Mouse (Mus musculus) brown adipose tissue, adult 24 weeks (tissue): Measurements from ENCODE around the gene Rlbp1. TPM values are rescaled to one million over a fixed set of nuclear protein-coding genes. Genes with fewer than 3 reads are reported as not detected.

Experiments
- H3K27ac ChIP-seq: fragments of 200-500 bp; replicated peaks from 2 replicates; pipeline ENCODE4 v1.5.1; 2012; ENCODE audit warnings: low read depth, mild to moderate bottlenecking, low read length
- H3K4me1 ChIP-seq: fragments of 200-500 bp; 2 replicates; pipeline ENCODE4 v1.6.1; 2012; ENCODE audit warnings: low read length, mixed read lengths; ENCODE audit not compliant: control insufficient read depth, insufficient read depth, insufficient read length
- H3K4me3 ChIP-seq: fragments of 200-500 bp; 2 replicates; pipeline ENCODE4 v1.5.1; 2012; ENCODE audit warnings: low read depth, mild to moderate bottlenecking, low read length, moderate library complexity; ENCODE audit not compliant: insufficient read depth
- polyA plus RNA-seq: library from polyadenylated mRNA; stranded (reverse); fragments of >200 nt; gene quantifications from 2 replicates; pipeline ENCODE4 v1.2.4, GENCODE M21; 2012; ENCODE audit not compliant: missing spikeins, insufficient read depth, insufficient read length

Gene Rlbp1
- polyA plus RNA-seq: not detected in 2 replicates

- H3K27ac ChIP-seq: no peak within 1 kb of the TSS
- H3K4me3 ChIP-seq: no peak within 1 kb of the TSS
- H3K4me1 ChIP-seq: no peaks in the 10 kb centered on the region
Observed at GRCm38 (mm10) chr7:79386422-79387133, at the start of gene Rlbp1. Gene Rlbp1, minus strand, starts transcription at chr7:79387048.

DNA sequence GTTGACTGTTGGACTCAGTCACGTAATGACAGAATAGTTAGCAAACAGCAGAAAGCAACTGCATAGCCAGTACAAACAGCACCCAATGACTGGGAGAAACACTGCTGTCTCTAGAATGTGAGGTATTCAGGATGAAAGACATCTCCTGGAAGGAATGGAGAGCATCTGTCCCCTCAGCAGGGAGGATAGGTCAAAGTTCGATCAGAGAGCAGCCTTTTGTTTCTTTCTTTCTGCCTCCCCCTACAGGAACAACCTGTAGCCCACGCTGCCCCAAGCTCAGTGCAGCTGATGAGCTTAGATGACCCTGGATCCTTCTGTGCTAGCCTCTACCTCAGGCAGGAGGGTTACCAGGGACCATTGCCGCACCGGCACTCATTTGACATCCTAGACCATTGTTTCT lies 41.4 kb upstream of the Rlbp1 start:
- no peak overlapping the region for H3K4me3 ChIP-seq
- H3K27ac ChIP-seq: no peak overlapping the region
- H3K4me1 ChIP-seq: no peaks in the 10 kb centered on the region

- no peak overlapping the region for H3K27ac ChIP-seq
- H3K4me3 ChIP-seq: no peak overlapping the region
- no peaks in the 10 kb centered on the region for H3K4me1 ChIP-seq
Observed at GRCm38 (mm10) chr7:79425804-79426203, 39.0 kb upstream of the Rlbp1 start.

- Histone ChIP-seq H3K4me1 (no peaks in the 10 kb centered on the region), H3K27ac (no peak overlapping the region), H3K4me3 (no peak overlapping the region)
Observed at GRCm38 (mm10) chr7:79422876-79423275, 36.0 kb upstream of the Rlbp1 start.

DNA sequence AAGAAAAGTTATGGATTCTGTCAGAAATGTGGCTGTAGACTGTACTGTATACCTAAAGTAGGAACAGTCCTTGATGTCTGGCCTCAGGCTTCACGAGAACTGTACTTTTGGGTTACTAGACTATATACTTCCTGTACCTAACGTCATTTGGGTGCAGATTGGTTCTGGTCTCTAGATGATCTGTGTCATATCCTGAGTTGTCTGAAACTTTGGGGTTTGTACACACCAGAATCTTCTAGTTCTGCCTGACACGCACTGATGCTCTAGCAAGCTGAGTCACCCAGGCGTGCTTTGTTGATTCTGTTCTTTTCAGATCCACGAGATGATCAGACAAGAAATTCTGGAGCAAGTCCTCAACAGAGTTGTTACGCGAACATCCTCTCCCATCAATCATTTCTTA lies 33.1 kb upstream of the Rlbp1 start:
- H3K4me3 ChIP-seq: no peak overlapping the region
- no peaks in the 10 kb centered on the region for H3K4me1 ChIP-seq
- no peak overlapping the region for H3K27ac ChIP-seq

GRCm38 (mm10) chr7:79414449-79415375 lies 27.9 kb upstream of the Rlbp1 start:
- Histone ChIP-seq H3K27ac (no peak overlapping the region), H3K4me1 (no peaks in the 10 kb centered on the region), H3K4me3 (no peak overlapping the region)

DNA sequence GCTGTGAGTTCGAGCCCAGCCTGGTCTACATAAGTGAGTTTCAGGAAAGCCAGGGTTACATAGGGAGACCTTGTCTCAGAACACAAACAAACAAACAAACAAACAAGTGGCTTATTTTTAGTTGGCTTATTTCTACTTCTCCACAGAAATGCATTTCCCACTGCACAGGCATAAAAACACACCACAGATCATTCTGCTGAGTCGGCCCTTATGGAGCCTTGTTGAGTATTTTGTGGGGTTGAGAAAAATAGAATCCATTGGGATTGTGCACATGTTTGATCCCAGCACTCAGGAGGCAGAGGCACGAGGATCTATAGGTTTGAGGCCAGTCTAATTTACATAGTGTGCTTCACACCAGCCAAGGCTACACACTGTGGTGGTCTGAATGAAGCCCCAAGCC lies 13.4 kb upstream of the Rlbp1 start:
- no peaks in the 10 kb centered on the region for H3K4me1 ChIP-seq
- no peak overlapping the region for H3K4me3 ChIP-seq
- no peak overlapping the region for H3K27ac ChIP-seq

DNA sequence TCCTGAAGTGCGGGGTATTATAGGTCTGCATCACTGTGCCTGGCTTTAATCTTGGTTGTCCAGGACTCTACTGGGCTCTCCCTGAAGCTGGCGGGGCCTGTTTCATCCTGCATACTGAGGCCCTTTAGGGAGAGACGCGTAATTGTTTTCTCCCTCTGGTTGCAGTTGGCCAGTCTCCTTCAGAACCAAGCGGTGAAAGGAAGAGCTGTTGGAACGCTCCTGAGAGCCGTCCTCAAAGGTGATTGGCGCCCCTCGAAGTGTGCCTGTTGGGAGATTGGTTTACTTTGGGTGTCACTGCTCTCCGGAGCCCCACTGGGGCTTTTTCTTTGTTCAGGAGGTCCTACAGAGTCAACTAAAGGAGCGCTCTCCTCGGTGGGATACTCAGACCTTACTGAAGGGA lies 12.1 kb upstream of the Rlbp1 start:
- H3K4me3 ChIP-seq: no peak overlapping the region
- no peaks in the 10 kb centered on the region for H3K4me1 ChIP-seq
- H3K27ac ChIP-seq: no peak overlapping the region

GRCm38 (mm10) chr7:79398426-79398825 lies 11.6 kb upstream of the Rlbp1 start:
- H3K4me1 ChIP-seq: no peaks in the 10 kb centered on the region
- H3K27ac ChIP-seq: no peak overlapping the region
- no peak overlapping the region for H3K4me3 ChIP-seq

- no peak overlapping the region for H3K4me3 ChIP-seq
- H3K27ac ChIP-seq: no peak overlapping the region
- H3K4me1 ChIP-seq: no peaks in the 10 kb centered on the region
Observed at GRCm38 (mm10) chr7:79397446-79397963, 10.7 kb upstream of the Rlbp1 start.

GRCm38 (mm10) chr7:79395186-79395585 lies 8.3 kb upstream of the Rlbp1 start:
- Histone ChIP-seq H3K27ac (no peak overlapping the region), H3K4me3 (no peak overlapping the region), H3K4me1 (no peaks in the 10 kb centered on the region)

DNA sequence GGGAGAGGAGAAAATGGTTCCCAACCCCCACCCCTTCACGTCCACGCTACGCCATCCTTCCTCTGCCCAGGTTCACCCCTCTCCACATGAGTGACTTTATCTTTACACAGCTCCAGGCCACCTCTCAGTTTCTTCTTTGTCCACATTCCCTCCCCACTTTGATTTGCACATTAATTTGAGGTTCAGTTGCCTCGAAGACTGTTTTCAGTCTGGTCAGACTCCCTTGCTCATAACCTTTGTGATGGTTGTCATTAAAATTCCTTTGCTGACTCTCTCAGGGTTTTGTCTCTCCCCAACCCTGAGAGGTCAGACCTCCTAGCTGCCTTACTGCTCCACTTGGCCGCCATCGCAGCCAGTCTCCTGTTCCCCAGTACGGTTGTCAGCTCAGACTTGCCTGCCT lies 7.8 kb upstream of the Rlbp1 start:
- H3K4me3 ChIP-seq: no peak overlapping the region
- H3K4me1 ChIP-seq: no peaks in the 10 kb centered on the region
- no peak overlapping the region for H3K27ac ChIP-seq

DNA sequence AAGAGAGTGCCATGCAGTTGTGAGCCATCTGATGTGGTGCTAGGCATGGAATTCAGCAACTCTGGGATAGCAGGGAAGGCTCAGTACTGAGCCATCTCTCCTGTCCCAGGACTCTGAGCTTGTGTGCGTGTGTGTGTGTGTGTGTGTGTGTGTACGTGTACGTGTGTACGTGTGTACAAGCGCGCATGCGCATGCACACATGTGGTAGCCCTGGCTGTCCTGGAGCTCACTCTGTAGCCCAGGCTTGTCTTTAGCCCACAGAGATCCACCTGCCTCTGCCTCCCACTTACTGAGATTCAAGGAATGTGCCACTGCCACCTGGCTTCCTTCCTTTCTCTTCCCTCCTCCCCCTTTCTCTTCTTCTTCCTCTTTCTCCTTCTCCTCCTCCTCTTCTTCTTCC lies 7.1 kb upstream of the Rlbp1 start:
- Histone ChIP-seq H3K4me1 (no peaks in the 10 kb centered on the region), H3K27ac (no peak overlapping the region), H3K4me3 (no peak overlapping the region)

GRCm38 (mm10) chr7:79392860-79393513 lies 6.1 kb upstream of the Rlbp1 start:
- Histone ChIP-seq H3K4me1 (no peaks in the 10 kb centered on the region), H3K4me3 (no peak overlapping the region), H3K27ac (no peak overlapping the region)
